9 mouse cellular contexts compared by ENCODE assay signal in genomic region chr17:88636587-88636986, GRCm38 (mm10). TPM values are rescaled to one million over a fixed set of nuclear protein-coding genes. Genes with fewer than 3 reads are reported as not detected.
DNase-seq lines count a peak whose midpoint lies in the region; TF ChIP-seq lines count a peak whose summit lies in the region.
"Had no signal": no experiment of that assay in that cellular context is flagged by ENCODE, and none has a peak within 500 bp of the region (broad histone marks: within the 10 kb centered on the region; RNA-seq: fewer than 3 reads in every experiment).

No protein-coding gene starts in this region.

- 0 out of 2 replicates have a peak overlapping the region, but pooled peaks have one; percentile 24 for H3K27ac ChIP-seq in kidney, adult 2 months (ENCODE audit: insufficient read depth, low read depth, low read length)
- H3K27ac ChIP-seq: forebrain, embryonic 12.5 days had no signal

- H3K27me3 ChIP-seq in kidney, adult 2 months (replicated peaks; ENCODE audit: control insufficient read depth, insufficient read depth, low read length): no peaks in the 10 kb centered on the region
- H3K27me3 ChIP-seq: forebrain, embryonic 12.5 days; Patski had no signal

- TF ChIP-seq POLR2A in kidney, adult 2 months (IDR thresholded peaks at IDR 0.05; ENCODE audit: low read depth, low read length): no peak

- peaks cover 9% of the 10 kb centered on the region for H3K4me1 ChIP-seq in kidney, adult 2 months (ENCODE audit: control insufficient read depth, insufficient read depth, low read length)

- 0 out of 2 replicates have a peak, but pooled peaks have one; percentile 24 for TF ChIP-seq CTCF in kidney, adult 2 months (conservative IDR thresholded peaks at IDR 0.05; ENCODE audit: insufficient read depth, insufficient read length, low read depth, low read length)

- peak; percentile 35 for DNase-seq in kidney, adult 2 months
- no peak for DNase-seq in kidney, adult 9 months
- DNase-seq in ES-CJ7 (ENCODE audit: low read depth, low spot score): peak; percentile 35
- peak; percentile 69 for DNase-seq in adrenal gland, adult 2 months
- DNase-seq in kidney, postnatal 10 days: peak; percentile 34
- no peak for DNase-seq in heart, postnatal 36 days
- DNase-seq in layer of hippocampus, postnatal 25 days (ENCODE audit: extremely low spot score in 1 of 2, low spot score in 1 of 2): no peak

- H3K4me3 ChIP-seq in kidney, adult 2 months (ENCODE audit: insufficient read depth, low read depth, low read length): no peak overlapping the region
- H3K4me3 ChIP-seq: forebrain, embryonic 12.5 days had no signal

- intact Hi-C loops in heart, postnatal 36 days (cut with DNase I): loop anchor here (10.0 kb wide), 2 partner anchors 192 to 572 kb away; partner anchors contain the start of genes Fbxo11 and Foxn2

- H3K36me3 ChIP-seq in kidney, adult 2 months (ENCODE audit: control insufficient read depth, insufficient read depth, low read length): peaks cover 1% of the 10 kb centered on the region; the same call in 1 of the 2 replicates
- H3K36me3 ChIP-seq: forebrain, embryonic 12.5 days had no signal

- WGBS in kidney, adult 2 months: 41% methylated on average over 12 of the region's 12 CpGs

RNA-seq across cellular contexts. Expression of gene Gtf2a1l, which starts 31.9 kb away (rescaled TPM):
- polyA plus RNA-seq in kidney, adult 2 months (2012; rRNA removed): 0.10 and 0.14 TPM in 2 replicates
- total RNA-seq in adrenal gland, adult 2 months (2021): under 1 TPM in 1 of 2 experiments, not detected in 1; 0.17 TPM
- not detected in 2 replicates for polyA plus RNA-seq in adrenal gland, adult 2 months (2012; rRNA removed)
- total RNA-seq in heart, postnatal 36 days (2021): not detected
- under 1 TPM; 0.22 to 0.49 TPM for total RNA-seq in layer of hippocampus, postnatal 25 days (2021)
- polyA plus RNA-seq: forebrain, embryonic 12.5 days; Patski had no signal

RNA-seq across cellular contexts. Expression of gene Ston1, which starts 39.1 kb away (rescaled TPM):
- polyA plus RNA-seq in kidney, adult 2 months (2012; rRNA removed): 22.5 and 25.6 TPM in 2 replicates
- total RNA-seq in adrenal gland, adult 2 months (2021): 10 to 100 TPM; 39.0 to 46.7 TPM
- 7.8 and 13.6 TPM in 2 replicates for polyA plus RNA-seq in adrenal gland, adult 2 months (2012; rRNA removed)
- 10 to 100 TPM; 17.4 to 20.3 TPM for total RNA-seq in heart, postnatal 36 days (2021)
- 10 to 100 TPM; 13.3 to 13.8 TPM for total RNA-seq in layer of hippocampus, postnatal 25 days (2021)

Comparison
In these comparisons a context has a peak if more than half of its experiments do, and no peak if none do; other contexts are left out.
1. DNase-seq: peak in kidney, adult 2 months (single experiment), ES-CJ7 (single experiment), adrenal gland, adult 2 months (single experiment) and kidney, postnatal 10 days (single experiment); none in kidney, adult 9 months (single experiment), heart, postnatal 36 days (0 of 2) and layer of hippocampus, postnatal 25 days (0 of 2).